Mouse (Mus musculus) bone marrow, adult 2 months (tissue): ENCODE results near the gene P3h2.

Source experiments
- CTCF ChIP-seq: fragments of 200-500 bp; IDR thresholded peaks from 2 replicates; pipeline ENCODE4 v1.5.1; 2011; ENCODE audit warnings: low read length, control low read depth; ENCODE audit not compliant: control insufficient read depth, insufficient read depth
- POLR2A ChIP-seq: fragments of 200-500 bp; IDR thresholded peaks from 2 replicates; pipeline ENCODE4 v1.6.1; 2011; ENCODE audit warnings: low read depth, mild to moderate bottlenecking, control low read depth, low read length, borderline replicate concordance; ENCODE audit not compliant: control insufficient read depth

DNA sequence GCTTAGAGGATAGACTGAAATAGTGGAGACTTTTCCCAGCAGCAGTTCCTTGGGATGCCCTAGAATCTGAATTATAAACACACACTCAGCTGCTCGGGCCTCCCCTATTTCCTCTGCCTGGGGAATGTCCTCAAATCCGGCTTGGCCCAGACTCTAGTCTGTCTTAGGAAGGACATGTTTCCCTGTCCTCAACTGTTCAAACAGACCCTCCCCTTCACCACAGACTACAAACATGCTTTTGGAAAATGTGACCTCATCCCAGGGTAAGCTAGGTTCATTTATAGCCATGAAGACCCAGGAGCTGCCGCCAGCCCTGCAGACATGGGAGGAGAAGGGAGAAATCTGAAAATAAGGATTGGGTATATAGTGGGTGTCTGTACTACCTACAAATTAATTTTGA is 57.7 kb downstream of the P3h2 start:
- TF ChIP-seq CTCF (no peak), POLR2A (no peak)
